Mouse (Mus musculus): Measurements from ENCODE around the gene Efcab9.
"Not testable (repeated sequence)": the region's sequence is repeated elsewhere in the genome, so short reads cannot be mapped to it uniquely, and the experiment has no call there.

Efcab9 gene

GRCm38 (mm10) chr11:32538846-32539245 lies 7.0 kb upstream of the Efcab9 start:
- in situ Hi-C loops (cut with MboI, MseI) = no loop called here

DNA sequence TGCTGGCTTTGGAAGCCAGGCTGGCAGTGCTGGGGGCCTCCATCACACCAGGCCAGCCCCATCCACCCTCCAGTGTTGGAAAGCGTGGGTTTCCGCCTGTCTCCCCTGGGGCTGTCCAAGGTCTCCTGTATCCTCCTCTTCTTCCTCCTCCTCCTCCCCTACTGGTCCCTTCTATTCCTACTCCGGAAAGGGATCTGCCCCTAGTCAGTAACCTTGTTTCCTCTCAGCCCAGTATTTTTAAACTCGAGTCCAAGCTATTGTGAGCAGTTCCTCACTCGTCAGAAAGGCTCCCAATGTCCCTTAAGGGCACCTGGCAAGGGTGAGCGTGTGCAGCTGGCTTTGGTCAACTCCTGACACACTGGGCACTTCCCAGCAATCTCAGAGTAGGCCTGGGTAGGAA lies 6.6 kb upstream of the Efcab9 start:
- in situ Hi-C loops (cut with MboI, MseI) = no loop called here

DNA sequence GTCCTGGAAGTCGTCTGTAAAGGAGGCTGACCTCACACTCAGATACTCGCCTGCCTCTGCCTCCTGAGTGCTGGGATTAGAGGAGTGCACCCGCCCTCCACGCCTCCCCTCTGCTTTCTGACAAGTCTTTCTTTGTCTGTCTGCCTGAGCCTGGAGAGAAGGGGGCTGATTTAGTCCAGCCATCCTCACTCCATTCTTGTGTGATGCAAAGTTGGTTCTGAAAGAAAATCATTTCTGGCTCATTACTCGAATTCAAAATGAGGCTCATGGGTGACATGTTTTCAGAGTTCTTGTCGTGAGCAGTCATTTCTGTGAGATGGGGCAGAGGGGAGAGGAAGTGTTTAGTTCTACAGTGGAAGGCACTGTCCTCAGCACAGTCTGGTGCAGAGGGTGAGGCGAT lies 5.1 kb upstream of the Efcab9 start:
- in situ Hi-C loops (cut with MboI, MseI) = no loop called here

- in situ Hi-C loops (cut with MboI, MseI) = no loop called here
These were observed 3.8 kb upstream of the Efcab9 start for GRCm38 (mm10) chr11:32535646-32536045.

DNA sequence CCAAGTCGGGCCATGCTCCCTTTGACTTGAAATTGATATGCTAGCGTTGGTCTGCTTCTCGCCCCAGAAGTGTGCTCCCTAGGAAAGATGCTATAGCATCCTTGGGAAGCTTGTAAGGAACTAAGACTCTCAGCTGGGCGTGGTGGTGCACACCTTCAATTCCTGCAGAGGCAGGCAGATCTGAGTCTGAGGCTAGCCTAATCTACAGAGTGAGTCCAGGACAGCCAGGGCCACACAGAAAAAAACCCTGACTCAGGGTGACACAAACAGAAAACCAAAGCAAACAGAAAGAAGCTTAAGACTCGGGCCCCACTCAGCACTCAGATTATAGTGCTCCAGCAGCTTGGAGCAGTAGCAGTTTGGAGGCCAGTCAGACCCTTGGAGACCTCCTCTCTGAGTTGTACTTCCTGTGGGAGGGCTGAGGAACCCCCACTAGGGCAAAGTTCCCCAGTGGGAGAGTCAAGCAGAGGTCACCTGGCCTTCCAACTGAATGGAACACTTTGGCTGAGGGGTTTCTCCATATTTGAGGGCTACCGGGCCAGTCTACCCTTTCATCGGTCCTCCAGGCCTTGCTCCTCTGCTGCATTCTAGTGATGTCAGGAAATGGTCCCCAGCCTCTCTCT lies 2.7 kb upstream of the Efcab9 start:
- in situ Hi-C loops (cut with MboI, MseI) = loop anchor here (5.0 kb wide), 1 partner anchor 43 kb away; no protein-coding TSS in a partner anchor

GRCm38 (mm10) chr11:32533482-32534261 lies 1.8 kb upstream of the Efcab9 start:
- in situ Hi-C loops (cut with MboI, MseI) = loop anchor here (5.0 kb wide), 1 partner anchor 44 kb away; no protein-coding TSS in a partner anchor

DNA sequence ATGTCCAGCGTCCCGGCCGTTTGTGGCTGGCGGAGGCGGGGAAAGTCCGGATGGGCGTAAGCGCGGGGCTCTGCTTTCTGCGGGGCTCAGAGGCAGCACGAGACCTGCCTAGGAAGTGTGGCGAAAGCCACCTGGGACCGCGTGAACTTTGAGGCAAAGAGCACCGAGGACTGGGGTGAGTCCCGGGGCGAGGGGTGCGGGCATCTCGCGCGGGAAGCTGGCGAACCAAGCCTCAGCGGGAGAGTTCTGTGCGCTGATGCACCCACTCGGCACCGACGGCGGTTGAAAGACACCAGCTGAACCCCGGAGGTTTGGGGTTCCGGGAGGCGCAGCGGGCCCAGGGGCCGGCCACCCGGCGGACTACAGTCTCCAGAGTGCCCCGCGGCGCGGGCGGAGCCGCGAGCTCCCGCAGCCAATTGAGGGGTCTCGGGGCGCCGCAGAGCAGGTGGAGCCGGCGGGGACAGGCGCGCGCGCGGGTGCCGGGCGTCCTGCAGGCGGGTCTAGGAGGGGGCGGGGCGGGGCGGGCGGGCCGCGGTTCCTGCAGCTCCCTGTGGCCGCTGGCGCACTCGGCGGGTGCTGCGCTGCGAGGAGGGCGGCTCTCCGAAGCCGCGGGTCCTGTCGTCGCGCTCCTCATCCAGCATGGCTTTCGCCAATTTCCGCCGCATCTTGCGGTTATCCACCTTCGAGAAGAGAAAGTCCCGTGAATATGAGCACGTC lies 1.0 kb upstream of the Efcab9 start, which contains the start of gene Stk10:
Gene Stk10, plus strand, starts transcription at position 541 of the 717 bp plus-strand sequence.
- in situ Hi-C loops (cut with MboI, MseI) = loop anchor here (5.0 kb wide), 1 partner anchor 44 kb away; no protein-coding TSS in a partner anchor

- in situ Hi-C loops (cut with MboI, MseI) = loop anchor here (5.0 kb wide), 1 partner anchor 47 kb away; no protein-coding TSS in a partner anchor
These were observed 1.7 kb downstream of the Efcab9 start for GRCm38 (mm10) chr11:32530151-32530550.

DNA sequence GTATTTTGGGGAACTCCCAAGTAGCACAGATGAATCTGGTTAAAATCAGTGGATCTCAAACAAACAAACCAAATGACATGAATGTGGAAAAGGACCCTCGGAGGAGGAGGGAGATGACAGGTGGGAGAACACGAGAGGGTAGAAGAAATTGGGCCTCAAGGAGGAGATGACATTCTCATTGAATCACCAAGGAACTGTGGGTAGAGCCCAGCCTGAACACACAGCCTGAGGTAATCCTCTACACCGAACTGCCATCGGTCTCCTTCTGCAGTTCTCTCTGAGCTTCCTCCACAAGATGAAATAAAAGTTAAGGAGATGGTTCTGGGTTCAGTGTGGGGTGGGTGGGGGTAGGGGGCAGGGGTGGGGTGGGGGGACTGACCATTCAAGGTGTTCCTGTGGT lies 4.9 kb downstream of the Efcab9 start:
- in situ Hi-C loops (cut with MboI, MseI) = no loop called here

DNA sequence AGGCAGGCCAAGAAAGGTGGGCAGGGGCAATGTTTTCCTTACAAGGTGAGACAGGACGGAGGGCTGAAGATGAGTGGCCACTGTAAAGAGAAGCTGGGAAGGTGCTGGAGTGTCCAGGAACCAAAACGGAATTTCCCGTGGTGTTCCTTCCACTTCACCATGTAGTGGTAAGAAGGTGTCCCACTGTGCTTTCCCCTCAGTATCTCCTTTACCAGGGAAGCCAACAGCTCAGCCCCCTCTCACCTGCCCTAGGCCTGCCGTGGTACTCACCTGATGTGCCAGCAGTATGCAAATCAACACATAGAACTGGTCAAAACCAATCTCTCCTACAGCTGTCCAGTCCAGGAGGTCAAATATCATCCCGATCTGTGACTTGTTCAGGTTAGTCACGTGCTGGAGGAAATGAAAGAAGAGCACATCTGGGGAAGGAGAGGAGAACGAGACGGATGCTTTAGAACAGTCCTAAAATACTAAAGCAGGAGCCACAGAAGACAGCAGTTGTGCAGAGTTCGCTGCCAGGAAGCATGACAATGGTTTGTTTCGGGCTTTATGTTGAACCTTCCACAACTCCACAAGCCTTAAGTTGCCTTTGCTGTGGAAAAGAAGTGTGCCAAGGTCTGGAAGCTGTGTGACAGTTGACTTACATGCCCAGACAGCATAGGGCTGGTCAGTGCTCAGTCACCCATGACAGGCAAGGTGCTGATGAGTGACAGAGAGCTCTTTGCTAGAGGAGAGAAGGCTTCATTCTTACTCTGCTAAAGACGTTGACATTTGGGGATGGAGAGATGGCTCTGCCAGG lies 7.6 kb downstream of the Efcab9 start:
- in situ Hi-C loops (cut with MboI, MseI) = no loop called here

DNA sequence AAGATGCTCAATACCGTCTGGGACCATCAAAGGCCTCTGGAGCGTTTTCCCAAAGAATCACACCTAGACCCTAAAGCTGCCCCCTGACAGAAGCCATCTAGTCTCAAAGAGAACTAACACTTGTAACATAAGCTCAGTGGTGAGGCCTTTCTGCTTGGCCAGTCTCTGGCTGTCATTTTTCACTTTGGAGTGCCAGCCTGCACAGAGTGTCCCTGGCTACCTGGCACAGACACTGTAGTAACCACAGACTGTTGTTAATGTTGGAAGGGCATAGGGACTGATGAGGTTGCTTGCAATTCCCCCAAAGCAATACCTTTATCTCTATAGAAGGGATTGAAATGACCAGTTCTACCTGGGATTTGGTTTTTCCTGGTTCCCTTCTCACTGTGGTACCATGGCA lies 10.6 kb downstream of the Efcab9 start:
- in situ Hi-C loops (cut with MboI, MseI) = no loop called here

GRCm38 (mm10) chr11:32519354-32519753 lies 12.5 kb downstream of the Efcab9 start:
- in situ Hi-C loops (cut with MboI, MseI) = no loop called here

DNA sequence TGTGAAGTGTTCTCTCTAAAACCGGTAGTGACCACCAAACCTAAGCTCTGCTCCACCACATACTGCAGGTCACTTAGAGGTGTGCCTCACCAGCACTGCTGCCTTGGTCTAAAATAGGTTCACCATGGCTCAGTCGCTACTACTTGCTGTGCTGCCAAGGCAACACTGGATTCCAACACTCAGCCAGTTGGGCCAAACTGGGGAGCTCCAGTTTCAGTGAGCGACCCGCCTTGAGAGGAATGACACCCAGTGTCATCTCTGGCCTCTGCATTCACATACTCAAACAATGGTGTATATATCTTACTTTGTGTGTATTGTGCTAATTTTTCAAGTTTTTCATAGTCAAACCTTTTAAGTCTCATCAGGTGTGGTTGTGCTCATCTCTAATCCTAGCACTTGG lies 13.1 kb downstream of the Efcab9 start:
- in situ Hi-C loops (cut with MboI, MseI) = no loop called here

DNA sequence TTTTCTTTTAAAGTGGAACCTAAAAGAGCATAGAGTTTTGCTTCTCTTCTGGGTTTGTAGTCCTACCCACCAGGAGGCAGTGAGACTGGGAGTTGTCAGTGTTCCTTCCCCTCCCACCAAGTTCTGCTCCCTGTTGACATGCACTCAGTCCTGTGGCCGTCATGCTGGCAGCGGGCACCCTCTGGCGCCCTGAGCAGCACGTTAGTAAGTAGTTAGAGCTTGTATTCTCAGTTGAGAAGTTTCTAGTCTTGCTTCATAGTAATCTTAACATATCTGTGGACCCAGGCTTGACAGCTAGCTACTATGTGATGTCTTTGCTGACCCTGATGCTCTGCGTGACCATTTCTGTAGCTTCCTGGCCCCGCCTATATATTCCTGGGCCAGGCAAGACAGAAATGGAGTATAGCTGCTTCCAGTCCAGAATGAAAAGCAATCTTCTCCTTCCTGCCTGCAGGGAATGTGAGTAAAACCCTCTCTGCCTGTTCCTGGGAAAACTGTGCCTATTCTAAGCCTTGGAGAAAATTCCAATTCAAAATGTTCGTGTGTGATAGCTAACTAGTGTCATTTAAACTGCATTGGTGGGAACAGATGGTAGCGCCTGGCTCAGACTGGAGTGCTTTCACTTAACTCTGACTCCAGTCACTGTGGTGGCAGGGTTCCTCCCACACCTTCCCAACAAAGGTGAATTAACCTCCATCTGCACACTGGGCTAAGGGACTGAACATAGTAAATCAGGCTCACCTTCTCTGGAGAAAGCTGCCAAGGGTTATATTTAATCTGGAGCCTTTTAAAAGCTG lies 14.8 kb downstream of the Efcab9 start:
- in situ Hi-C loops (cut with MboI, MseI) = no loop called here

DNA sequence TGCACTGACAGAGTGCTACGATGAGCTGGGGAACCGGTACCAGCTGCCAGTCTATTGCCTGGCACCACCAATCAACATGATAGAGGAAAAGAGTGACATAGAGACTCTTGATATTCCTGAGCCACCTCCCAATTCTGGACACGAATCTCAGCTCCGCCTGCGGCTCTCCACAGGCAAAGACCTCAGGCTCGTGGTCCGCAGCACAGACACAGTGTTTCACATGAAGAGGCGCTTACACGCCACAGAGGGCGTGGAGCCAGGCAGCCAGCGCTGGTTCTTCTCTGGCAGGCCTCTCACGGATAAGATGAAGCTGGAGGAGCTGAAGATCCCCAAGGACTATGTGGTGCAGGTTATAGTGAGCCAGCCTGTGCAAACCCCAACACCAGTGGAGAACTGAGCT lies 15.8 kb downstream of the Efcab9 start:
- in situ Hi-C loops (cut with MboI, MseI) = no loop called here

- in situ Hi-C loops (cut with MboI, MseI) = not testable (repeated sequence)
These were observed 17.0 kb downstream of the Efcab9 start for GRCm38 (mm10) chr11:32514853-32515252.

DNA sequence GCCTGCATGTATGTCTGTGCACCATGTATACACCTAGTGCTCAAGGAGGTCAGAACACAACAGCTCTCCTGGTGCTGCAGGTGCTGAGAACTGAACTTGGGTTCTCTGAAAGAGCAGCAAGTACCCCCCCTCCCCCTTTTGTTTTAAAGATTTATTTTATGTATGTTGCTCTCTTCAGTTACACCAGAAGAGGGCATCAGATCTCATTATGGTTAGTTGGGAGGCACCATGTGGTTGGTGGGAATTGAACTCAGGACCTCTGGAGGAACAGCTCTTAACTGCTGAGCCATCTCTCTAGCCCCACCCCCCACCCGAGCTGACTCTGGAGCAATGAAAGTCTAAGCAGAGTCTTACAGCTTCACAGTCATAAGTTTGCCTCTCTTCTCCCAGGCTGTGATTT lies 21.0 kb downstream of the Efcab9 start:
- in situ Hi-C loops (cut with MboI, MseI) = no loop called here

DNA sequence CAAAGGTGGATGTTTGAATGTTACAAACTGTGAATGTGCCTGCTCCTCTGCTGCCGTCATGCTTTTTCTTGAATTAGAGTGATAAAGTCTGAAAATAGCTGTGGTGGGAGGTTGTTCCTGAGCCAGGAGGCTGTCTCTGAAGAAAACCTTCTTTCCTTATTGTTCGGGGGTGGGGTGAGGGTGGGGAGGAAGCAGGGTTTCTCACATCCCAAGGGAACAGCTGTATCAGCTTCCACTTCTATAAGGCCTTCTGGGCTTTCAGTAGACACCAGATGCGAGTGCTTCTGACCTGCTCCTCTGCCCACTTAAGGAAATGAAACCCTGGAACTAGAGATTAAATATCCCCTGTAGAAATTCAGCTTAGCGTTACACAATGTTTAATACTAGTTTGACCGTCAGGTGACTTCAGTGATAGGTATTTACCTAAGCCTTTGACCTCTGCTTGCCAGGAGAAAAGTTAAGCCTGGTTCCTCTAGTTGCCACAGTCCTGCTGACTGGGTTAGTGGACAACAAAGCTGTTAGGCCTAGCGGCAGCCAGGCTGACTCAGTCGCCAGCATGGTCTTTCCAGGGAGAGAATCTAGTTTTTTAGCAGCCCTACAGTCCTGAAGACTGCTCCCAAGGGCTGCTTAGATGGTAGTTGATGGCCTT lies 26.7 kb downstream of the Efcab9 start:
- in situ Hi-C loops (cut with MboI, MseI) = no loop called here

- in situ Hi-C loops (cut with MboI, MseI) = no loop called here
These were observed 28.2 kb downstream of the Efcab9 start for GRCm38 (mm10) chr11:32503711-32504110.

- in situ Hi-C loops (cut with MboI, MseI) = no loop called here
These were observed 31.9 kb downstream of the Efcab9 start for GRCm38 (mm10) chr11:32499931-32500330.
